Mouse (Mus musculus): ENCODE data around the gene Ankrd39.

- TF ChIP-seq CTCF (IDR thresholded peaks at IDR 0.05) = no peak
- no peak for TF ChIP-seq EP300 (IDR thresholded peaks at IDR 0.05)
Observed at GRCm38 (mm10) chr1:36552506-36552905, 5.3 kb upstream of the Ankrd39 start.
